Comparison of ENCODE assay signal across 26 mouse cellular contexts in genomic region chr4:61844758-61845455, GRCm38 (mm10). TPM values are rescaled to one million over a fixed set of nuclear protein-coding genes. Genes with fewer than 3 reads are reported as not detected.
DNase-seq lines count a peak whose midpoint lies in the region; ATAC-seq and TF ChIP-seq lines count a peak whose summit lies in the region.
"Had no signal": no experiment of that assay in that cellular context is flagged by ENCODE, and none has a peak within 500 bp of the region (broad histone marks: within the 10 kb centered on the region; RNA-seq: fewer than 3 reads in every experiment).

No protein-coding gene starts in this region.

- no peaks in the 10 kb centered on the region for H3K4me1 ChIP-seq in kidney, embryonic 15.5 days
- H3K4me1 ChIP-seq in liver, adult 2 months (ENCODE audit: control insufficient read depth, insufficient read depth, low read length): peaks cover 6% of the 10 kb centered on the region
- H3K4me1 ChIP-seq in liver, embryonic 11.5 days (replicated peaks; ENCODE audit: control insufficient read depth, insufficient read depth, low read length): no peaks in the 10 kb centered on the region
- H3K4me1 ChIP-seq: forebrain, embryonic 10.5 days; heart, embryonic 12.5 days; hindbrain, embryonic 13.5 days; megakaryocyte, embryonic 14.5 days; midbrain, embryonic 13.5 days had no signal

- no peaks in the 10 kb centered on the region for H3K9me3 ChIP-seq in kidney, embryonic 15.5 days (replicated peaks)
- 0 out of 2 replicates have a peak, but pooled peaks cover 2% of the 10 kb centered on the region for H3K9me3 ChIP-seq in liver, embryonic 11.5 days (ENCODE audit: control insufficient read depth, low read length)
- H3K9me3 ChIP-seq: hindbrain, embryonic 13.5 days; midbrain, embryonic 13.5 days had no signal

- no peak overlapping the region for H3K4me3 ChIP-seq in kidney, embryonic 15.5 days (replicated peaks)
- H3K4me3 ChIP-seq in liver, adult 2 months (ENCODE audit: insufficient read depth, low read depth, low read length): no peak overlapping the region
- no peak overlapping the region for H3K4me3 ChIP-seq in liver, embryonic 11.5 days (ENCODE audit: low read depth, low read length)
- H3K4me3 ChIP-seq: forebrain, embryonic 10.5 days; heart, embryonic 12.5 days; hindbrain, embryonic 13.5 days; megakaryocyte, embryonic 14.5 days; midbrain, embryonic 13.5 days had no signal

- H3K9ac ChIP-seq in kidney, embryonic 15.5 days: no peak overlapping the region
- H3K9ac ChIP-seq in liver, adult 2 months (ENCODE audit: low read depth, low read length): no peak overlapping the region
- no peak overlapping the region for H3K9ac ChIP-seq in liver, embryonic 11.5 days (ENCODE audit: low read depth, low read length)
- H3K9ac ChIP-seq: heart, embryonic 12.5 days; hindbrain, embryonic 13.5 days; midbrain, embryonic 13.5 days had no signal

- 87% methylated on average over 5 of the region's 5 CpGs for WGBS in kidney, embryonic 15.5 days
- WGBS in liver, adult 2 months: 52% methylated on average over 5 of the region's 5 CpGs
- 83% methylated on average over 5 of the region's 5 CpGs for WGBS in liver, embryonic 11.5 days

- TF ChIP-seq CTCF in liver, adult 2 months (IDR thresholded peaks at IDR 0.05; ENCODE audit: low read depth, low read length): no peak

- H3K79me2 ChIP-seq in liver, adult 2 months (ENCODE audit: control insufficient read depth, insufficient read depth, low read length): no peaks in the 10 kb centered on the region

- peak; percentile 84 to 88 for DNase-seq in adrenal gland, adult (ENCODE audit: inconsistent age in 2 of 2, low spot score in 1 of 2)
- DNase-seq in adrenal gland, postnatal 4 days (ENCODE audit: low spot score in 2 of 2): no peak
- peak; percentile 56 for DNase-seq in kidney, adult 18-20 months
- DNase-seq in liver, adult 2 months (ENCODE audit: extremely low read depth, low read depth, low spot score): peak; percentile 90
- DNase-seq in liver, embryonic 11.5 days (ENCODE audit: low spot score): no peak
- DNase-seq in adrenal gland, adult 8-10 months: peak; percentile 52
- DNase-seq: cerebellum, adult 9-11 months; gastrocnemius, postnatal 14 days; heart, adult 11 months; kidney, postnatal 25 days; lung, postnatal 10 days had no signal

- ATAC-seq in kidney, embryonic 15.5 days (replicated peaks; ENCODE audit: low FRiP score): no peak; the same call in 1 of the 2 replicates
- ATAC-seq in liver, embryonic 11.5 days (replicated peaks; ENCODE audit: low FRiP score): no peak
- ATAC-seq in inflammation-experienced regulatory T-cells, adult 6 months: no peak
- ATAC-seq: forebrain, embryonic 16.5 days; midbrain, embryonic 13.5 days had no signal

- no peaks in the 10 kb centered on the region for H3K27me3 ChIP-seq in kidney, embryonic 15.5 days
- peaks cover 18% of the 10 kb centered on the region for H3K27me3 ChIP-seq in liver, adult 2 months (ENCODE audit: control insufficient read depth, insufficient read depth, low read length)
- H3K27me3 ChIP-seq in liver, embryonic 11.5 days (replicated peaks; ENCODE audit: control insufficient read depth, insufficient read depth, low read length): no peaks in the 10 kb centered on the region
- H3K27me3 ChIP-seq: heart, embryonic 12.5 days; hindbrain, embryonic 13.5 days; megakaryocyte, embryonic 14.5 days; midbrain, embryonic 13.5 days had no signal

- H3K4me2 ChIP-seq in kidney, embryonic 15.5 days: no peak overlapping the region
- H3K4me2 ChIP-seq in liver, embryonic 11.5 days: no peak overlapping the region
- H3K4me2 ChIP-seq: heart, embryonic 12.5 days; hindbrain, embryonic 13.5 days; midbrain, embryonic 13.5 days had no signal

- no peak for TF ChIP-seq POLR2A in liver, adult 2 months (IDR thresholded peaks at IDR 0.05; ENCODE audit: extremely low read depth, insufficient read depth, low read length)

- no peaks in the 10 kb centered on the region for H3K36me3 ChIP-seq in kidney, embryonic 15.5 days
- no peaks in the 10 kb centered on the region for H3K36me3 ChIP-seq in liver, adult 2 months (ENCODE audit: control insufficient read depth, insufficient read depth, low read length)
- H3K36me3 ChIP-seq in liver, embryonic 11.5 days (ENCODE audit: control insufficient read depth, insufficient read depth, low read length): no peaks in the 10 kb centered on the region
- H3K36me3 ChIP-seq: forebrain, embryonic 10.5 days; heart, embryonic 12.5 days; hindbrain, embryonic 13.5 days; midbrain, embryonic 13.5 days had no signal

- H3K27ac ChIP-seq in kidney, embryonic 15.5 days: no peak overlapping the region
- no peak overlapping the region; the same call in 1 of the 2 replicates for H3K27ac ChIP-seq in liver, adult 2 months (replicated peaks; ENCODE audit: insufficient read depth, low read depth, low read length)
- no peak overlapping the region for H3K27ac ChIP-seq in liver, embryonic 11.5 days (ENCODE audit: low read depth, low read length)
- H3K27ac ChIP-seq: forebrain, embryonic 10.5 days; hindbrain, embryonic 13.5 days; midbrain, embryonic 13.5 days had no signal

RNA-seq across cellular contexts. Expression of gene Mup5, which starts 9.9 kb away (rescaled TPM):
- not detected for total RNA-seq in adrenal gland, postnatal 4 days (2021)
- polyA plus RNA-seq in kidney, embryonic 15.5 days (2015; fragmentation: Nextera tagmentation; extraction: Ambion mirVana): not detected in 2 replicates
- total RNA-seq in liver, adult 2 months (2014; rRNA removed): not detected in 2 replicates
- 0.20 TPM in 1 of 2 replicates, not detected in the other for polyA plus RNA-seq in liver, adult 2 months (2012; rRNA removed)
- not detected in 2 replicates for polyA plus RNA-seq in liver, embryonic 11.5 days (2014; fragmentation: Nextera tagmentation; extraction: Ambion mirVana)
- not detected for total RNA-seq in adrenal gland, adult 8-10 months (2022)
- not detected for polyA plus RNA-seq in inflammation-experienced regulatory T-cells, adult 6 months (2017; shearing (Covaris generic))
- total RNA-seq: common myeloid progenitor, adult 5-6 weeks; gastrocnemius, postnatal 14 days; heart, postnatal 25 days; monocyte, adult 5-6 weeks had no signal
- polyA plus RNA-seq: forebrain, embryonic 10.5 days; forebrain, embryonic 16.5 days; heart, embryonic 12.5 days; hindbrain, embryonic 13.5 days; limb, embryonic 14.5 days; liver, embryonic 16.5 days; midbrain, embryonic 13.5 days; small intestine, adult 2 months; testis, adult 2 months had no signal

Comparison
In these comparisons a context has a peak if more than half of its experiments do, and no peak if none do; other contexts are left out.
1. DNase-seq: peak in adrenal gland, adult (2 of 2), kidney, adult 18-20 months (single experiment), liver, adult 2 months (single experiment) and adrenal gland, adult 8-10 months (single experiment); none in adrenal gland, postnatal 4 days (0 of 2) and liver, embryonic 11.5 days (single experiment).